Mouse (Mus musculus) liver, postnatal 0 days (tissue): Measurements from ENCODE around the gene Hoxa13. TPM values are rescaled to one million over a fixed set of nuclear protein-coding genes. Genes with fewer than 3 reads are reported as not detected.
A peak's percentile ranks its signal among the peaks of the same experiment; 100 is the strongest.

Experiments used
- ATAC-seq: fragments of 200-750 bp; cut with Nextera tagmentation; 2 replicates; pipeline ENCODE4 v1.8.0; 2017; ENCODE audit warnings: mild to moderate bottlenecking, moderate library complexity
- DNase-seq: peaks from one replicate; pipeline ENCODE4 v3.0.0-alpha.2; 2016
- H3K27ac ChIP-seq: fragments of 300-500 bp; sonication (generic); 2 replicates; pipeline ENCODE4 v1.5.1; 2014; ENCODE audit warnings: antibody characterized with exemption, moderate library complexity, mild to moderate bottlenecking, low read depth
- H3K27me3 ChIP-seq: fragments of 300-500 bp; sonication (generic); 2 replicates; pipeline ENCODE4 v1.6.1; 2014; ENCODE audit warnings: low read length, control low read depth, mixed read lengths; ENCODE audit not compliant: insufficient read depth
- H3K36me3 ChIP-seq: fragments of 300-500 bp; sonication (generic); replicated peaks from 2 replicates; pipeline ENCODE4 v1.6.1; 2014; ENCODE audit warnings: mild to moderate bottlenecking, control low read depth, low read length, moderate library complexity, mixed read lengths; ENCODE audit not compliant: insufficient read depth
- H3K4me1 ChIP-seq: fragments of 300-500 bp; sonication (generic); 2 replicates; pipeline ENCODE4 v1.6.1; 2014; ENCODE audit warnings: antibody characterized with exemption, mild to moderate bottlenecking, control low read depth; ENCODE audit not compliant: insufficient read depth
- H3K4me2 ChIP-seq: fragments of 300-500 bp; sonication (generic); 2 replicates; pipeline ENCODE4 v1.6.1; 2014; ENCODE audit warnings: low read depth, mild to moderate bottlenecking, low read length, moderate library complexity, mixed read lengths
- H3K4me3 ChIP-seq: fragments of 300-500 bp; sonication (generic); 2 replicates; pipeline ENCODE4 v1.5.1; 2014; ENCODE audit warnings: low read depth, low read length
- H3K9ac ChIP-seq: fragments of 300-500 bp; sonication (generic); replicated peaks from 2 replicates; pipeline ENCODE4 v1.6.1; 2014; ENCODE audit warnings: mild to moderate bottlenecking, moderate library complexity
- H3K9me3 ChIP-seq: fragments of 300-500 bp; sonication (generic); 2 replicates; pipeline ENCODE4 v1.6.1; 2016; ENCODE audit warnings: mild to moderate bottlenecking, control low read depth, low read length, mixed read lengths
- CTCF ChIP-seq: sonication (generic); IDR thresholded peaks from 2 replicates; pipeline ENCODE4 v1.5.1; 2016; ENCODE audit warnings: antibody characterized with exemption, low read depth
- EP300 ChIP-seq: IDR thresholded peaks from 2 replicates; pipeline ENCODE4 v1.6.1; 2016; ENCODE audit warnings: antibody characterized with exemption, low read depth, mild to moderate bottlenecking
- WGBS: fragments of 180-500 bp; shearing (Covaris S2); extraction: QIAGEN DNeasy Blood & Tissue Kit; methylation state at CpG from one replicate; pipeline ENCODE4 v1.1.7; 2014; ENCODE audit not compliant: insufficient replicate concordance; 5-methylcytosine and 5-hydroxymethylcytosine counted together
- polyA plus RNA-seq: library from polyadenylated mRNA; unstranded; fragments of >200 nt; fragmentation: Nextera tagmentation; extraction: Ambion mirVana; gene quantifications from 2 replicates; pipeline ENCODE4 v1.2.1, GENCODE M21; 2015

Gene Hoxa13
- polyA plus RNA-seq, 1 experiment from 2014 or later: not detected

GRCm38 (mm10) chr6:52272766-52273655 is 12.3 kb upstream of the Hoxa13 start:
- TF ChIP-seq CTCF: no peak
- no peak for TF ChIP-seq EP300
- 0 out of 2 replicates have a peak, but pooled peaks cover 3% of the 10 kb centered on the region for H3K4me1 ChIP-seq
- WGBS: 13% methylated on average over 22 of the region's 22 CpGs
- H3K27me3 ChIP-seq: peaks cover 97% of the 10 kb centered on the region
- H3K27ac ChIP-seq: no peak overlapping the region
- no peaks in the 10 kb centered on the region for H3K36me3 ChIP-seq
- no peak overlapping the region for H3K4me2 ChIP-seq
- no peak for DNase-seq
- no peak overlapping the region for H3K9ac ChIP-seq
- H3K9me3 ChIP-seq: no peaks in the 10 kb centered on the region
- H3K4me3 ChIP-seq: no peak overlapping the region
- ATAC-seq: no peak

- Histone ChIP-seq H3K4me2 (no peak overlapping the region), H3K9me3 (no peaks in the 10 kb centered on the region), H3K27ac (no peak overlapping the region), H3K9ac (no peak overlapping the region), H3K27me3 (peaks cover 95% of the 10 kb centered on the region), H3K4me1 (0 out of 2 replicates have a peak, but pooled peaks cover 3% of the 10 kb centered on the region), H3K36me3 (no peaks in the 10 kb centered on the region), H3K4me3 (no peak overlapping the region)
- TF ChIP-seq EP300 (no peak), CTCF (peak; percentile 67)
- ATAC-seq (no peak), DNase-seq (peak; percentile 47)
- WGBS: 9% methylated on average over 23 of the region's 23 CpGs
These were observed 10.1 kb upstream of the Hoxa13 start for GRCm38 (mm10) chr6:52270494-52271480.

GRCm38 (mm10) chr6:52268756-52269155 is 8.1 kb upstream of the Hoxa13 start:
- H3K9ac ChIP-seq: no peak overlapping the region
- ATAC-seq: no peak
- no peaks in the 10 kb centered on the region for H3K9me3 ChIP-seq
- no peak overlapping the region for H3K4me3 ChIP-seq
- DNase-seq: no peak
- no peak for TF ChIP-seq CTCF
- no peak for TF ChIP-seq EP300
- no peak overlapping the region for H3K27ac ChIP-seq
- H3K4me1 ChIP-seq: 0 out of 2 replicates have a peak, but pooled peaks cover 3% of the 10 kb centered on the region
- peaks cover 95% of the 10 kb centered on the region for H3K27me3 ChIP-seq
- WGBS: 9% methylated on average over 3 of the region's 3 CpGs
- H3K4me2 ChIP-seq: no peak overlapping the region
- H3K36me3 ChIP-seq: no peaks in the 10 kb centered on the region

GRCm38 (mm10) chr6:52268341-52268740 is 7.7 kb upstream of the Hoxa13 start:
- DNase-seq: no peak
- Histone ChIP-seq H3K27ac (no peak overlapping the region), H3K27me3 (peaks cover 95% of the 10 kb centered on the region), H3K4me3 (no peak overlapping the region), H3K36me3 (no peaks in the 10 kb centered on the region), H3K9ac (no peak overlapping the region), H3K9me3 (no peaks in the 10 kb centered on the region), H3K4me1 (0 out of 2 replicates have a peak, but pooled peaks cover 3% of the 10 kb centered on the region), H3K4me2 (no peak overlapping the region)
- TF ChIP-seq EP300 (no peak), CTCF (no peak)
- no peak for ATAC-seq
- 11% methylated on average over 7 of the region's 7 CpGs for WGBS

GRCm38 (mm10) chr6:52267691-52268090 is 7.0 kb upstream of the Hoxa13 start:
- WGBS: 12% methylated on average over 3 of the region's 3 CpGs
- Histone ChIP-seq H3K4me2 (no peak overlapping the region), H3K27ac (no peak overlapping the region), H3K36me3 (no peaks in the 10 kb centered on the region), H3K9me3 (no peaks in the 10 kb centered on the region), H3K9ac (no peak overlapping the region), H3K27me3 (peaks cover 95% of the 10 kb centered on the region), H3K4me3 (no peak overlapping the region), H3K4me1 (0 out of 2 replicates have a peak, but pooled peaks cover 3% of the 10 kb centered on the region)
- ATAC-seq (no peak), DNase-seq (no peak)
- TF ChIP-seq CTCF (no peak), EP300 (no peak)
